Mouse (Mus musculus) cerebellum, adult (tissue): ENCODE data around the gene Tpst2.

Experiments
- ATAC-seq: cut with Nextera tagmentation; 2 replicates; pipeline ENCODE4 v1.9.2; 2017; ENCODE audit warnings: mild to moderate bottlenecking, moderate library complexity, mixed read lengths; ENCODE audit not compliant: insufficient number of reproducible peaks, low FRiP score, low TSS enrichment

Gene Tpst2

DNA sequence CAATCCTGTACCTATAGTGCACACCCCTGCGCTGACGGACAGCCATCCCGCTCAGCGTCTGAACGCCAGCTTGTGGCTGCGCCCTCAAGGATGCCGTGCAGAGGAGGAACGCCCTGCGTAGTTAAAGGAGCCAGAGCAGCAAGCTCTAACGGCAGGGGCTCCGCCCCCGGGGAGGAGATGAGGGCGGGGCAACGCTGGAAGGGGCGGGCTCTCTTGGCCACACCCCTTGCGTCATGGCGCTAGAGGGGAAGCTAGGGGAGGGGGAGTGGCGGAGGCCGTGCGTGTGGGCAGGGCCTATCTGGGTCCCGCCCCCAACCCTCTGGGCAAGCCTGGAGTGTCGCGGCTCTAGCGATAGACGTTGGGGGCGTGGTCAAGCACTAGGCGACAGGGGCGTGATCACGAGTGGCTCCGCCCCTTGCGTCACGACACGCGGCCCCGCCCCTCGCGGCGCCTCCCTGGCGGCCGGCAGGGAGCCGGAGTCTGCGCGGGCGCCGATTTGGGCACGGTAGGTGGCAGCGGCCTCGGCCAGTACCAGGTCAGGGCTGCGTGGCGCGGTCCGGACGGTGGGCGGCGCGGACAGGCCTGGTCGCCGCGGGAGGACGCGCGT is at the start of gene Tpst2:
Tpst2 (plus strand) TSS at position 425 of the 607 bp plus-strand sequence.
- ATAC-seq = peak; percentile 88

DNA sequence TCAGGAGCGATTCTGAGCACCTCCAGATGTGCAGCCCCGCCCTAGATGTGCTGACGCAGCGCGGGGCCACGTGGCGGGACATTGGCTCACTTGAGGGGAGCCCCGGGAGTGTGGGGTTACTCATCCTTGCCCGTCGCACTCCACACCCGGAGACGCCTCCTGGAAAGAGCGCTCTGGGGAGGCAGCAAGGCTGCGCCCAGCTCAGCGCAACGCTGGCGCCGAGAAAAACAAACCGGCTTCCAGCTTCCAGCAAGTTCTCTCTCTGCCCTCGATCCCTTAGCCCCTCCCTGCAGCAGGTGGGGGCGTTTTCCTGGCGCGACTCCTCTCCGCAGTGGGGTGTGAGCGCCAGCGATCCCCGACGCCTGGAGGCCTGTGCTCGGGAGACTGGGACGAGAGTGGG is 49.1 kb upstream of the Tpst2 start:
- no peak for ATAC-seq

DNA sequence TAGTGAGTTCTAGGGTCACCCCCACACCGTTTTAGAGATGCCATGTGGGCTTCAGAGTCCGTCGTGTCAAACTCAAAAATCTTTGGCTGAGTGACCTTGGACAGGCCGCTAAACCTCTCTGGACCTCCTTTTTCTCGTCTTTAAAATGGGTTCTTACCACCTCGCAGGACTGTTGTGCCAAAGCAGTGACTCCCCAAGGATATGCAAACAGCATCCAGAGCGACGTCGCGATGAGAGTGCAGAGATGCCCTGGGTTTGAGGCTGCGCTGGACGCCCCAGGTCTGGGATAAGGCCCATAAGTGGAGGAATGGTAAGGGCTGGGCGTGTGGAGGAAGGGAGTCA is 48.6 kb upstream of the Tpst2 start:
- no peak for ATAC-seq

DNA sequence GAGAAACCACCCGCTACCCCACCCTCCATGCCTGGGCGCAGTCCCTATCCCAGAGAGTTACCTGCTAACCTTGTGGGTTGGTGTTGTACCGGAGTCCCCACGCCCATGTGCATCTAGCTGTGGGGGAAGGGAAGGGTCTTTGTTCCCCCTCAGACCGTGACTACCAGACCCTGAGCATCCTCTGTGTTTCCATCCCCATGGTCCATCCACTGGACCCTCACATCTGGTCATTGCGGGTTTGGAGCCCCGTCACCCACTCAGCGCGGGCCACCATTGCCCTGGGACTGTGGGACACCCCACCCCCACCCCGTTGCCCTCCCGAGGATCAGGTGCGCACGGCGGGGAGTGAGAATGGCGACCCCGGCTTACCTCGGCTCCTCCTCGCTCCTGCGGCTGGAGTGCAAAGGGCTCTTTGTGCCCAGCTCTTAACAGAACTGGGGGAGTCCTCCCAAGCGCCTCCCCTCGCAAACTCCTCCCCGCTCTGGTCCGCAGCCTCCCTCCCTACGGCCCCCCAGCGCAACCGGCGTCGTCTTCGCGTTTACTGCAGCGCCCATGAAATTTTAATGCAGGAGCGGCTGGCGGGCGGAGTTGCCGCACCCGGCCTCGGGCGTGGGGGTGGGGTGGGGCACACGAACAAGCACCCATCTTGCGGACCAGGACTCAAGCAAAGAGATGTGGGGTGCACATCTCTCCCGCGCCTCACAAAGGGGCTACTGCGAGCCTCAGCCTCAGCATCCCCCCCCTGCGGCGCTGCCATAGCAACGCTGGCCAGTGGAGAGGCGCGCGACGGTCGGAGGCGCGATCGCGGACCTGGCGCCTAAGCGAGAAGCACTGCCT is 48.0 kb upstream of the Tpst2 start:
- no peak for ATAC-seq

DNA sequence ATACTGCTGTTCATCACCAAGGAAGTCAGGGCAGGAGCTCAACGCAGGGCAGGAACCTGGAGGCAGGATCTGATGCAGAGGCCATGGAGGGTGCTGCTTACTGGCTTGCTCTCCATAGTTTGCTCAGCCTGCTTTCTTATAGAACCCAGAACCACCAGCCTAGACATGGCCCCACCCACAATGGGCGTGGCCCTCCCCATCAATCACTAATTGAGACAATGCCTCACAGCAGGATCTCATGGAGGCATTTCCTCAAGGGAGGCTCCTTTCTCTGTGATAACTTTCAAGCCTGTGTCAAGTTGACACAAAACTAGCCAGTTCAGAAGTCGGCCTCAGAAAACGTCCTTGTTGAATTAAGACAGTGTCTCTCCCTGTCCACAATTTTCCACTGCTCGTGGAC is 40.7 kb upstream of the Tpst2 start:
- no peak for ATAC-seq

DNA sequence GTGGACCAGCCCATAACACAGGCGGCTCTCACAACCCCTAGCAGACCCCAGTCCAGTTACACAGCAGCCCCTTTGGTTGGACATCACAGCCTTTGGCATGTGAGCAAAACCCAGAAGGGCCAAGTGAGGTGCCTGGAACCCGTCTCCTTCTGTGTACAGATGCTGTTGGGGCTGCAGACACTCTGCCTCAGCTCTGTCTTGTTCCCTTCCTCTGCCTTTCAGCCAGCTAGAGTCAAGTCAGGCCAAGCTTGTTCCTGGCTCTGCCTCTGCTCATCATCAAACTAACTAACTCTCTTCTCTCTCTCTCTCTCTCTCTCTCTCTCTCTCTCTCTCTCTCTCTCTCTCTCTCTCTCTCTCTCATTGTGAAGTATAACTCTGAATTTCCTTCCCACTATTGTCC is 39.9 kb upstream of the Tpst2 start:
- no peak for ATAC-seq

DNA sequence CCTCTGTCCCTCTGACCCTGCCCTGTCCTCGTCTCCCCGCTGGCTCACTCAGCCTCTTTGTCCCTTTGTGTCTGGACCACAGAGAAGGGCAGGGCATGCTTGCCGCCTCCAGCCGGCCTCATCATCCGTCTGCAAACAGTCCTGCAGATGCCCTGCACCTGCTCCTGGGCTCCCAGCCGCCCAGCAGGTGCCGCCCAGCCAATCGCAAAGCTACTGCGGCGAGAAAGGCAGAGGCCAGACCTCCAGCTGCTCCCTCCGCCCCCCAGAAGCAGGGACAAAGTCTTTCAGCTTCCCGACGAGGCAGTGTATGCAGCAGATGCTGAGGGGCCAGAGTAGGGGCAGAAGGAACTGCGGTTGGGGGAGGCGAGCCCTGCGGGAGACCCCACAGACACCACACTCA is 39.1 kb upstream of the Tpst2 start:
- no peak for ATAC-seq

DNA sequence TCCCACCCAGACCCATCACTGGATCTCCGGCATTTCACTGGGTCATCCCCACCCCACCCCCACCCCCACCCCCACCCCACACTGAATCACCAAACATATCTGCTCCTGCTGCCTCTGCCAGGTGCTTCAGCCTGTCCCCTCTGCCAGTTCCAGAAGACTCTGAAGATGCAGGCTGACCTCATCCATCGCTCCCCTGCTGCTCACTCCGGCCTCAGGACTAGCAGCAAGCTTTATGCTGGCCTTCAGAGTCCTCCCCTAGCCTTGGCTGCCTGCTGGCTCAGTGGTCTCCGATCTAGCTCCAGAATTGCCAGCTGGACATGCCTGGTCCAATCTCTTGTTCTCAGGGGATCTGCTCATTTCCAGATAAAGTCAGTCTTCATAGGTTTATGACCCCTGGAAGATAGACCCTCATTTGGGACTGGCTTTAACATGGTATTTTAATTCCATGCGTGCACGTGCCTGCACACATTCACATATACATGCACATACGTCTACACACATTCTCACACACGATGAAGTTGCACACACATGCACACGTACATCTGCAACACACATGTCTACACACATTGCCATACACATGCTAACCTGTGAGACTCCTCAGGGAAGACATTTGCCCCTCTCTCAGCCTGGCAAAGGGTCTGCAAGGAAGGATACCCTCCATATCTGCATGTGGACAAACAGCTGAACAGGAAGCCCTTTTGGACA is 38.5 kb upstream of the Tpst2 start:
- ATAC-seq = no peak

DNA sequence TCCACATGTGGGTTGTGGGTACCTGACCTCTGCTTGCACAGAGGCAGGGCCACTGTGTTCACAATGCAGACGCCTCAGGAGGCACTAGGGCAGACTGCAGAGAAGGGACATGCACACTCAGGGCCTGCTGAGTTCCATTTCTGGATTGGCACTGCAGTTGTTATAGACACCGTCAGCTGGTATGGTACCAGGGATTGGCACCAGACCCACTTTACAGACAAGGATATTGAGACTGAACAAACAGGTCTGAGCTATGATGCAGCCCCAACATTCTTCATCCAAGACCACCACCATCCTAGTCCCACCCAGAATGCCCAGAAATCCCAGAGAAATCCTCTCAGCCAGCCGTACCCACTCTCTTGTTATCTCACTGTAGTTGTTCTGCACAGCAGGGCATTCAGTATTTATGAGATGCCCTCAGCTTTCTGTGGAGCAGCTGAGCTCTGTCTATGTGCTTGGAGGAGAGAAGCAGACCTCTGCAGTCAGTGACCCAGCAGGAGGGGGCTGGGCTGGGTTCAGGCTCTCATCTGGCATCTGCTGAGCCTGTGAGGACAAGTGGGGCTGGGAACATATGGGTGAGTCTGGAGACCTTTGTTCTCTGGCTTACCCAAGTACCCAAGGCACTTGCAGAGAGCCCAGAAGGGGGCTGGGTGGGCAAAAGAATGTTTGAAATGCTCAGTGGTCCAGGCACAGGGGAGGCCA is 37.6 kb upstream of the Tpst2 start:
- ATAC-seq = no peak

DNA sequence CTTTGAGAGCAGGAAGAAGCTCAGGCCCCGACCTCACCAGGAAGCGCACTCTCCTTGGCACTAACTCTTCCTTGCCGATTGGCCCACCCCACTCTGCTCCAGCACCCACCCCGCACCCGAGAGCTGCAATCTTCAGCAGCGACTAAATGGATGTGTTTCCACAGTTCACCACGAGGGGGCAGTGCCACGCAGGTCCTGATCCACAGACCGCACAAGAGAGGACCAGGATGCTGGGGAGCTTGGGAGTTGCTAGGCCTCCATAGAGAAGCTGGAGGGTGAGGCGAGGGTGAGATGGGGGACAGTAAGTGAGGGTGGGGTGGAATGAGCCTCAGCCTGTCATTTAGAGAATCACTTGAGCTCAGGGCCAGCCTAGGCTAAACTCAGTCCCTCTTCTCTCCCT is 35.7 kb upstream of the Tpst2 start:
- peak; percentile 73; the same call in 1 of the 2 replicates for ATAC-seq

DNA sequence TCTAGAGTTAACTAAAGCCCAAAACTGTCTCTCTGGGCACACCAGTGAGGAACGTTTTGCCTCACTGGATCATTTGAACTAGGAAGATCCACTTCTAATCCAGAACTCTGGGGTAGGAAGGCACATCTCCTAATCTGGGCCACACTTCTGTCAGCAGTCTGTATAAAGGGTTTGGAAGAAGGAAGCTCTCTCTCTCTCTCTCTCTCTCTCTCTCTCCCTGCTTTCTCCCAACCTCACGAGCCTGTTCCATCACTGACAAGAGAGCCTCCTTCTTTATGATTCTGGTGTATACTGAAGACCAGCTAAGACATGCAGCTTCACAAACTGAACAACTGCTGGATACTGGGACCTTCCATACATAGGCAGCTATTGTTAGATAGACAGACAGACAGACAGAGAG is 34.6 kb upstream of the Tpst2 start:
- no peak for ATAC-seq

DNA sequence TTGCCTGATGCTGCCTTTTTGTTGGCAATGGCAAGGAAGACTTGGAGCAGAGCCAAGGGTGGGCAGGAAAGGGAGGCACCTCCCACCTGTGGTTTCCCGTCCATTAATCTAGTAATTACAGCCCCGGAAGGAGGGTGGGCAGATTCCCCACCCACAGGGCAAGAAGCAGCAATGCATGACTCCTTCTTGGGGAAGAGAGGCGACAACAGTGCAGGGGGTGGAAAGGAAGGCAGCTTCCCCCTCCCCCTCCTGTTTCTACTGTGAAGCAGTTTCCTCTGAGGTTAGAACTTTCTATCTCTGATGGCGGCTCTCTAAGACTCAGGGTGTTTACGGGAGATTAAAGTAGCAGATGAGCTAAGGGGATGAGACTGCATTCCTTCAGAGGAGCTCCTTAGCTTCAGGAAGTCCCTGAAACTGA is 34.1 kb upstream of the Tpst2 start:
- no peak for ATAC-seq

DNA sequence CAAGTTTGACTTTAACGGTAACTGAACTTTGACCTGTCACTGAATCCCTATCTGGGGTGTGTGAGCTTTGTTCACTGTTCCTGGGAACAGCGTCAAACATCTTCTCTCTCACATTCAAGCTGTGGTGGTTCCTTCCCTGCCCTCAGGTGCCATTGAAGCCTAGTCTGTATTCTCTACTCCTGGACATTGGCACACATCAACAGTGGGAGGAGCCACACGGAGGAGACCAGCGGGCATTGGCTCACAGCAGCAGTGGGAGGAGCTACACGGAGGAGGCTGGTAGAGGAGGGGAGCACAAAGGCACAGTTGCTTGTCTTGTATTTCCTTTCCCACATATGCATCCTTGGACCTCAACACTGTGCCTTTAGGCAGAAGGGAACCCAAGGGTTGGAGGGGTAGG is 33.5 kb upstream of the Tpst2 start:
- no peak for ATAC-seq

DNA sequence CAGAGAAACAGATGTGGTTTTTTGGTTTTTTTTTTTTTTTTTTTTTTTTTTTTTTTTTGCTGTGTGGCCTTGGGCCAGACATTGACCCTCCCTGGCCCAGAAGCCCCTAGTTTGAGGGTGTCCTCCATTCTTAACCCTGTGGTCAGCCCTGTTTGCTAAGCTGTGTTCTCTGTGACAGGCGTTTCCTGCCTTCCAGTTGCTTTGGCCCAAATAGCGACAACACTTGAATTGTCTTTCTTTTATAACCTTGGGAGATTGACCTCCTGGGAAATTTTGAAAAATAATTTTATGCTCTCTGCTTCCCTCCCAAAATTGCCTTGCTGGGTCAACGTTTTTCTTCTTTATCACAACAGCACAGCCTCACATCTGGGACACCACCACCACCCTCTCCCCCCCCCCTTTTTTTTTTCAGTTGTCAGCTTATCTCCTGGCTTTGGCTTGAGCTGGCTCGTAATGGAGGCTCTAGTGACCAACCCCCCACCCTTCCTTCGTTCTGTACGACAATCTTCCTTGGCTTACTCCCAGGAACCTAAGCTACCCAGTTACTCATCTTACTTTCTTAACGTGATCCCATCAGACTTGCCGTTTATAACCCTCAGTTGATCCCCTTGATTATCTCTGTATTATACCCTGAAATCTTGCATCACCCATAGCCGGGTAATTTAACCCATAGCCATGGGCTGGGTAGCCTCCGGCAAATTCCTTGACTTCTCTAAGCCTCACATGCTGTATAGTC is 32.8 kb upstream of the Tpst2 start:
- no peak for ATAC-seq

DNA sequence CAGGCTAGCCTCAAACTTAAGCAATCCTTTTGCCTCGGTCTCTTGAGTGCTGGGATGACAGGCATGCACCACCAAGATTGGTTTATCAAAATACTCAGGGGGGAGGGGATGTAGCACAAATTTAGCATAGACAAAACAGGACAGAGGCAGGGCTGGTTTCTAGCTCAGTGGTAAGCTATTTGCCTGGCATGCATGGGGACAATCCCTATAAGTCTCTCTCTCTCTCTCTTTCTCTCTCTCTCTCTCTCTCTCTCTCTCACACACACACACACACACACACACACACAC is 32.3 kb upstream of the Tpst2 start:
- no peak for ATAC-seq

DNA sequence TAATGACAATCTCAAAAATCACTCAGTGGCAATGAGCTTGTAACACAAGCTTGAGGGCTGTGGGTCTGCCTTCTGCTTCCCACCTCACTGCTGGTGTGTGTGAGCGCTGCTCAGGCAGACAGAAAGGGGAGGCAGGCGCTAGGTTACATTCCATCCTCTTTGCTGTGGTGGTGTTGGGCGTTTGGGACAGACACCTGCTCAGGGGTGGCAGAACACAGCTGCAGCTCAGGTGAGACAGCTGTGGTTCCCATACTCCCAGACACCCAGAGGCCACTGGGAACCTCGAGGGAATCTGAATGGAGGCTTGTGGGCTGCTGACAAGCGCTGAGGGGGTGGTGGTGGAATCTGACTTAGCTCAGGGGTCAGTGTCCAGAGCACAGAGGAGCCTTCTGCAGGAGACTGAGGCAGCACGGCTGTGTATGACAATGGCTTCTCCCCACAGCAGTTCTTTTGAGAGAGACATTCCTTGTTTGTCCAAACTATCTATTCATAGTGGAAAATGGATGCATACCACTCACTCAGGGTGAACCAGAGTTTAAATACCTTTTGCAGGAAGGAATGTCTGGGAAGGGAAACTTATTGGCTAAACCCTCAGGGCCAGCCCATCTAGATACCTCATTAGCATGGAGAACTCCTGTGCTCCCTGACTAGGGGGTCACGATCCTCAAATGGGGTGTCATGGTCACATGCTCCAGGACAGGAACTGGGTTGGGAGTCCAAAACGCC is 31.4 kb upstream of the Tpst2 start:
- ATAC-seq = no peak

DNA sequence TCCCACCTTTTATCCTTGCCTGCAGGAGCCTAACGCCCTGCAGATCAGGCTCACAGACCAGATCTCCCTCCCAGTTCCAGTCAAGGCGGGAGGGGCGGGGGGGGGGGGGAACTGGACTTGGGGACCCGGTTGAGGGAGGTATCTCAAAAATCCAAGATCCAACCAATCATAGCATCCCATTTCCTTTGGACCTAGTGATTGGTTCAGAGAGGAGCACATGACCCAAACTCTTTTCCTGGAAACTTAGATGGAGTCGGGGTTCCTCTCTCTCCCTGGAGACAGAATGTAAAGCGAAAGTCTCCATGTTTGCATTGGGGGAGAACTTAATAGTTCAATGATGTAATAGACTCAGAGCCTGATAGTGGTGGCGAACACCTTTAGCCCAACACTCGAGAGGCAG is 29.1 kb upstream of the Tpst2 start:
- no peak for ATAC-seq

DNA sequence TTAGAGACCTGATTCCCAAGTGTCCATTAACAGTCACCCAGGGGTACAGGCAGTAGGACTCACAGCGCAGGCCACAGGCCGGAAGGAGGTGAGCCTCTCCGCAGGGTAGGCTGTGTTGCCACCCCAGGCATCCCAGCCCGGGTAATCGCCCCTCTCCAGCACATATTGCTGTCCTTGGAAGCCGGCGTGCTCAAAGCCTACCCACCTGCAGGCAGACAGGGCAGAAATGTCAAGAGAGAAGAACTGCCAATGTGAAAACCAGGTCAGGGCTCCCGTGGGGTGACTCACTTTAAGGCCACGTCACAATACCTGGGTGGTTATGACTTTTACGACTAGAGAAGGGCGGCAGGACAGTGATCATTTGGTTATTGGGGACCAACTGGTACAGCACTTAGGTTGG is 27.4 kb upstream of the Tpst2 start:
- no peak for ATAC-seq

DNA sequence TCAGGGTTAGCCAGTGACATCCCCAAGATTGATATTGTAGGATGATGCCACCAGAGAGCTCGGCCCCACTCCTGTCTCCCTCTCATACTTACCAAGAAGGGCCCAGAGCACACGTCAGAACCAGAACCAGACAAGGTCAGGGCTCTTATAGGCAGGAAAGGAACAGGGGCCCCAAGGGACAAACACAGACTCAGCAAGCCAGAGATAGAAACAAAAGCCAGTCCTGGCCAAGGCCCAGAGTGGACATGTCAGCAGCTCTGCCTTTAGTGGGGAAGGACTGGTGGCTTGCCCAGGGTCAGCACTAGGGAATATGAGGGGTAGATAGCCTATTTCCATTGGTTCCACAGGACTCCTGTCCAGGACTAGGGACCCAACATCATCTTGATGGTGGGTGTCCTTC is 24.1 kb upstream of the Tpst2 start, which contains the start of gene Cryba4:
Cryba4 (minus strand) TSS at position 119 of the 400 bp plus-strand sequence.
- no peak for ATAC-seq

DNA sequence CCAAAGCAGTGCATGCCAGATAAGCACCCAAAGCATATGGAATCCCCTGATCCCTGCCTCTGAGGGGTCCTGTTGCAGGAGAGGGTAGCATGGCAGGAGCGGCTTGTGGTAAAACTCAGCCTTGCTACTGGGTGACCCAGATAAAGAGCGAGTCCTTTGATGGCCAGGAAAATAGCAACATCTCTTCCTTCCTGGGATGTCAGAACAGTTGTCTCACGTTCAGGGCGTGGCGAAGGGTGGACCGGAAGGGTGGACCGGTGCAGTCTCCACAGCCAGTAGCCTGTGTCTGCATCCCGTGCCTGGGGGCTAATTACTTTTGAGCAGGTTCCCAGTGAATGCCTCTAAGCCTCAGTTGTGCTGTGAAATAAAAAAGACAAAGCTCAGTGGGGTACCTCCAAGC is 23.3 kb upstream of the Tpst2 start:
- no peak for ATAC-seq
